Mouse (Mus musculus) ZHBTc4 (cell line): Measurements from ENCODE around the gene Fam53b.
A peak's percentile ranks its signal among the peaks of the same experiment; 100 is the strongest.

Experiments used
- DNase-seq: peaks from one replicate; pipeline ENCODE4 v3.0.0-alpha.2; 2011; ENCODE audit warnings: low read depth, low spot score

Fam53b gene

GRCm38 (mm10) chr7:132811716-132812618, 1.7 kb downstream of the Fam53b start:
- DNase-seq, result no peak

- peak; percentile 92 for DNase-seq
Measured at GRCm38 (mm10) chr7:132810879-132811278, 2.8 kb downstream of the Fam53b start.

DNA sequence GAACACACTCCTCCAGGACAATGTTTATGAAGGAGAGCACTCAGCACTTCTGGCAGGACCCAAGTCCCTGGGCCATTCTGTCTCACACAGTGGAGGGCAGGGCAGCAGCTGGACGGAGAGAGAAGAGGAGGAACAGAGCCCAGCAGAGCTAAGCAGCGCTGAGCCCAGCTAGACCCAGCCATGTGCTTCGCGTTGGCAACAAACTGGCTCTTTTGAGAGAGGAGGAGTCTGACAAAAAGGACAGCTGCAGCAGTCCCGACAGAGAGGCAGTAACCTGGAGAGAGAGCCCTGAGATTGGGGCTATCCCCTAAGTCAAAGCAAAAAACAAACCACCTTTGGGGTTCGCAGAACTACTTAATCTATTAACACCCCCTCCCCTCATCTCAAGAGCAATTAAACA, 3.3 kb downstream of the Fam53b start:
- no peak for DNase-seq

GRCm38 (mm10) chr7:132809721-132810120, 4.0 kb downstream of the Fam53b start:
- DNase-seq, result no peak

DNA sequence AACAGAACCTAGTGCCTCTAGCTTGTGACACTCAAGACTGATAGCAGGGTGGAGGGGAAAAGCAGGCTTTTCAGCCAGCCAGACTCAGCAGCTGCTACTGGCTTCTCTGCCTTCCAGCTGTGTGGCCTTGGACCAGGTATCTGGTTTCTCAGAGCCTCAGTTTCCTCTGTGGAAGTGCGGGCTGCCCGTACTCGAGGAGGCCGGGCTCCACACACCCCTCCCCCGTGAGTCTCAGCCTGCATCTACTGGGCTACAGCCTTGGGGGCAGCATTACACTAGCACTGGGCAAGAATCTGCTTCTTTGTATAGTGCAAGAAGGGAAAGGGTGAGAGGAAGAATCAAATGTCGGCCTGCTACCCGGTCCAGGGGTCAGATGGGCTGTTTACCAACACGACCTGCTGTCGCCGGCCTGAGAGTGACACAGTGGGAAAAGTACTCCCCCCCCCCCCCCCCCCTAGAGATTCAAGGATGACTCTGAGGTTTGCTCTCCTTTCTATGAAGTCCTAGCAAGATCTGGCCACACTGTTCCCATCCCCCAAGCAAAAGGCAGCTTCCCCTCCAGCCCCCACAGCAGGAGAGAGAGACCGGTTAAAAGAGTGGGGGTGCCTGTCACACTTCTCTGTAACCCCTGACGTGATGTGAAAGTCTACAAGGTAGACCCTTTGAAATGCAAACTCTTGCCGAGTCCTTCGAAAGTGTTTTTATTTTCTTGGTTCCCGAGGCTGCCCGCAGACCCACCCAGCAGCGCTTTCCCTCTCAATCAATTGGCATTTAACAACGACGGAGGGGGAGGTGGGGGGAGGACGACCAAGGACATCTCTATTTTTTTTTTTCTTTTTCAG, 4.6 kb downstream of the Fam53b start:
- DNase-seq, result peak; percentile 80

DNA sequence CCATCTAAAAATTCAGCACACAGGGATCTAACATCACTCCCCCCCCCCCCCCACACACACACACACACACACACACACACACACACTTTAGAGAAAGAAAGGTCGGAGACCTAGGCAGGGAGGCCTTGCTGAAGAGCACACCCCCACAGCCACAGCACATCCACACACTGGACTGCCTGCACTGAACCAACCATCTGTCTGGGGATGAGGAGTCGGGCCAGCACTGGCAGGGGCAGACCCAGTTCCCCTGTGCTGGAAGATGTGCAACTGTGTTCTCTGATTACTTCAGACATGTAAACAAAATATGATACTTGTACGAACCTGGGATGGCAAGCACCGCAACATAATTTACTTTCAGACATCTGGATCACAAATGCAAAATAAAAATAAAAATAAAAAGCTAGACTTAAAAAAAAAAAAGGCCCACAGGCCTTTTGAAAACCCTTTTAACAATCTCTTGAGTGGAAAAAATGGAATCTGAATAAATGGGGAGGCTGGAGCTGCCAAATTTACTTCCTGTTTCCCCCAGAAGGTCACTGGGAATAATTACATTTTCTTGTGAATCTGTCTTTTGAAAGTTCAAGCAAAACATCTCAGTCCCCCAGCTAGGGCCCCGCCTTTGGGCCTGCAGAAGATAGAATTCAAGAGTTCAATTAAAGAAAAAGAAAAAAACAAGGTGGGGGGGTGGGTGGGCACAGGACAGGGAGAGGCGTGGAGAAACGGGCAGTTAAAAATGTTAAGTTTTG, 5.5 kb downstream of the Fam53b start:
- DNase-seq, result no peak

- no peak for DNase-seq
Measured at GRCm38 (mm10) chr7:132806926-132807857, 6.5 kb downstream of the Fam53b start.

- DNase-seq, result no peak
Measured at GRCm38 (mm10) chr7:132806286-132806685, 7.4 kb downstream of the Fam53b start.

DNA sequence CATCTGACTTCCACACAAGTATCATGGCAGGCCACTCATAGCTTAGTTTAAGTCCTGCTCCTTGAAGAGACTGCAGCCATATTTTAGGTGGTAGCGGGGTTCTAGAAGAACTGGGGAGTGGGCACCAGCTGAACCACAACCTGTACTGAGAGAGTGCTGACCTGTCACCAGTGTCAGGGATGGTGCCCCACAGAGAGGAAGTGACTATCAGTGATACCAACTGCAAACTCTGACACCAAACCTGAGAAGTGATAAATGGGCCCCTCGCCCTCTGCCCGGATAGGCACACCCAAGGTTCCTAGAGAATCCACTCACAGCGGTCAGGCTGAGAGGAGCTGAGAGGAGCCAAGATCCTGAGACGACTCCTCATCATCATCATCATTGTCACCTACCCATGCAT, 8.7 kb downstream of the Fam53b start:
- DNase-seq, result no peak

- no peak for DNase-seq
Measured at GRCm38 (mm10) chr7:132804461-132804860, 9.2 kb downstream of the Fam53b start.

GRCm38 (mm10) chr7:132803962-132804361, 9.7 kb downstream of the Fam53b start:
- DNase-seq, result no peak

DNA sequence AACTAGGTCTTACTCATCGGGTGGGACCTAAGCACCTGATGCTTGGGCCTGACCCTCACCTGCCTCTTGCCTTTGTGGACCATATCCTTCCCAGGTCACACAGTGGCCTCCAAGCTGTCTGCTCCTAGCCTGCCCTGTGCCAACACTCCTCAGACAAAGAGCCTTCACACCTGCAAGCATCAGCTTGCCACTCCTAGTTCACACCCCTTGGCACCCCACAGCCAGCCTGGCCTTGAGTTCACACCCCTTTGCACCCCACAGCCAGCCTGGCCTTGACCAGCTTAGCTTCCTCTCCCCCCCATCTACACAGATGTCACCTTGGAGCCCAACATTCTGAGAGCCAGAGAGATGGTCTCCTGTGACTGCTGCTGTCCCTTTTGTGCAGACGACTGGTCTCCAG, 10.3 kb downstream of the Fam53b start:
- DNase-seq, result no peak

DNA sequence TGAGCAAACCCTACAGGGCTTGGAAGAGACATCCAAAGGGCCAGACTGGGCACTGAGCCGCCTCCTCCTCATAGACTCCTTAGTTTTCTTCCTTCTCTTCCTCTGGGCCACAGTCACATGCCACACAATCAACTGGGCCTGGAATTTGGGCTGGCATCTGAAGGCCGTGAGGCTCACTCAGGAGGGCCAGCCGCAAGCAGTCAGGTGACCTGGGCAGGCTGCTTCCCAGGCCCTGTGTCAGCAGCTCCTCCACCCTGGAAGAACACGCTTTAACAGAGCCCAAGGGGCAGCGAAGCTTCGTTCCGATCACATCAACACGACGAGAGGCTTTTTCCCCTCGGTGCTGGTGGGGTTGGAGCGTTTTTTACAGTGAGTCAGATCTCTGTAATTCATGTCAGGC, 11.0 kb downstream of the Fam53b start:
- DNase-seq, result no peak

- no peak for DNase-seq
Measured at GRCm38 (mm10) chr7:132802066-132802465, 11.6 kb downstream of the Fam53b start.

GRCm38 (mm10) chr7:132801509-132801908, 12.2 kb downstream of the Fam53b start:
- no peak for DNase-seq

DNA sequence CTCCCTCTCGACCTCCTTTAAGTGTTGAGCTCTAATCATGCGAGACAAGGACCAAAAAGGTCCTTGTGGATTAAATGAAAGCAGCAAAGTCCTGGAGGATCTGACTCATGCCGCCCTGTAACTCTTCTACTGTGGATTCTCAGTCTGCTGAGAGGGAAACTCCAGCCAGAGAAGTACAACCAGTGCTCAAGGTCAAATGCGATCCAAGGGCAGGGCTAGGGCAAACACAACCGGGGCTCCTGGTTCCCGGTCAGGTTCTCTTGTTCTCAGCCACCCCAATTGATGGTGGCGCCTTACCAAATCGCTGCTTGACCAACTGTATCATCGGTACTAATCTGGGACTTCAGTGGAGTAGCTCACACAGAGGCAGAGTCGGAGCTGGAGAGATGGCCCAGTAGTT, 12.8 kb downstream of the Fam53b start:
- no peak for DNase-seq

DNA sequence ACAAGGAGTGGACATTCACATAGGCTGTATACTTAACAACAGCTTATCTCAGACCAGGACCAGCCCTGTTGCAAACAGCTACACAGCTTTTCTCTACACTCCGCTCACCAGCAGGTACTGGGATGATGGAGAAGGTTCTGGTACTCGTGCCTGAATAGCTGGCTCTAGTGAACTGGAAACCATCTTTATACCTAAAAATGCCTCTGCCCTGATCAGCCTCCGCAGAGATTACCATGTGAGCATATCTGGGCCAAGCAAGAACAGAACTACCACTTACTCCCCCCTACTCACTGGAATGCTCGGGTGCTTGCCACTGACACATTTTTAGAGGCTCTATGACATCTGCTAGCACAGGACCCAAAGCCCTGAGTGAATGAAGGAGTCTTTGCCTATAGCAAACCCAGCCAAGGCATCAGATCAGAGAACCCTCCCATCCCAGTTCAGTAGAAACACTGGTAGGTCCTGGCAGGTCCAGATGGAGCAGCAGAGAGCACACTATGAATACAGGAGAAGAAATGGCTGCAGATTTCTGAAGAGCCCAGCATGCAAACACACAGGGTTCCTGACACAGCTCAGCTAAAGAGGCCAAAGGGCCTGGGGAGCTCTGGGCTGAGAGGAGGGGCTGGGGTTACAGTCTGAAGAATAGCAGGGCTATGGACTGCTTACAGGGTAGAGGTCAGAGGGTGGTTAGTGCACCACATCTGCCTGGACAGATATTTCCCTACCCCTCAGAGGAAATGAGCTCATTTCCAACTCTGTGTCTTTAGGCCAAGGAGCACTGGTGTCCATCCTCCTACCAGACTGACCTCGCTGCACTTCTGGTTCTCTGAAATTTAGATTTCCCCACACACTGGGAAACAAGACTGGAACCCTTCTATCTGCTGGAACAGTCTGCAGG, 14.3 kb downstream of the Fam53b start:
- DNase-seq, result no peak

- DNase-seq, result no peak
Measured at GRCm38 (mm10) chr7:132795141-132795540, 18.5 kb downstream of the Fam53b start.

DNA sequence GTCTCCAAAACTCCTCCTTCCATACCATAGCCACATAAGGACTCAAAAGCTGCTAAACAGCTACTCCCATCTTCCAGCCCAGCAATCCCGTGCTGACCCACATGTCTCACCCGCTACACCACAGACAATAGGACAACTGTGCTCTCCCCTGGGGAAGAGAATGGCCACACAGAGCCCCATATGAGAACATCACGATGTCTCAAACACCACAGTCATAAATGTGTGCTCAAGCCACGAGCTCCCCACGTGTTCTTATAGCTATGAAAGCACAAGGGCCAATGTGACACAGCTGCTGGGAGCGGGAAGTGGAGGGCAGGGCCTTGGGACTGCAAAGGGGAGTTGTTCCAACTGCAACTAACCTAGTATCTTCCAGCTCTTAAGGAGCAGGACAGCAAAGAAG, 20.2 kb downstream of the Fam53b start:
- no peak for DNase-seq
